ENCODE assay signal across 1 mouse cellular context in the genomic region with DNA sequence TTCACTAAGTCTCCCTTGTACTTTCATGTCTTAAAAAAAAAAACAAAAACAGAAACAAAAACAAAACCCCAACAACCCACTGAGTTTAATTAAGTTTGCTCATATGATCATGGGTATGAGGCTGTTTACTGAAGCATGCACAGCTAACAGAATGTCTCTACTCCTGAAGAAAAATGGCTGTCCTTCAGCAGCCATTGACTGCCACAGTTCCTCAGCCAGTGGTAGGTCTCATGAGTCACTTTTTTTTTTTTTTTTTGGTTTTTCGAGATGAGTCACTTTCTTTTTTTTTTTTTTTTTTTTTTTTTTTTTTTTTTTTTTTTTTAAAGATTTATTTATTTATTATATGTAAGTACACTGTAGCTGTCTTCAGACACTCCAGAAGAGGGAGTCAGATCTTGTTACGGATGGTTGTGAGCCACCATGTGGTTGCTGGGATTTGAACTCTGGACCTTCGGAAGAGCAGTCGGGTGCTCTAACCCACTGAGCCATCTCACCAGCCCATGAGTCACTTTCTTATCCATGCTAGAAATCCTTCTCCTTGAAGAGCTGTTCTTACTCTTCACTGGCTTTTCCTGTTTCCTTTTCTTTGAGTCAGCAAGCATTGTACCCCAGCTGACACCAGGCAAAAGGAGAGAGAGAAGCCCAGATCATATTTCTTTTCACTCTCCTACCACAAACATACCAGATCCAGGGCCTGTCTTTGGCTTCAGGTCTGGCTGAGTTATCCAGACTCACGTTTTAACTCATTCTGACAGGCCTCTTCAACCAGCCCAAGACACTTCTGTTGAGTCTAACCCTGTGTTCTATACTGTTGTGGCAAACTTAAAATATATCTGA.
TF ChIP-seq lines count a peak whose summit lies in the region.

No protein-coding gene starts in this region.

TF ChIP-seq in CH12.LX, 34 proteins besides CTCF, POLR2A, EP300 and RAD21 (continued from another document):
- TF ChIP-seq CHD1 (IDR thresholded peaks at IDR 0.05; ENCODE audit: low read depth, low read length) (no peak), PAX5 (IDR thresholded peaks at IDR 0.05; ENCODE audit: low read length) (no peak), MYC (IDR thresholded peaks at IDR 0.05; ENCODE audit: low read depth, low read length) (0 out of 2 replicates have a peak, but pooled peaks have one; percentile 14), USF1 (IDR thresholded peaks at IDR 0.05; ENCODE audit: low read depth, low read length) (no peak), IRF4 (IDR thresholded peaks at IDR 0.05; ENCODE audit: low read depth, low read length) (peak; percentile 71), POLR2AphosphoS2 (IDR thresholded peaks at IDR 0.05; ENCODE audit: low read depth, low read length) (no peak), MEF2A (IDR thresholded peaks at IDR 0.05; ENCODE audit: borderline replicate concordance, low read depth, low read length) (0 out of 2 replicates have a peak, but pooled peaks have one; percentile 7), ZMIZ1 (IDR thresholded peaks at IDR 0.05; ENCODE audit: low read depth, low read length) (no peak)
